Mouse (Mus musculus) kidney, adult 18-20 months (tissue): ENCODE data around the gene Neurl1a.

Source experiments
- DNase-seq: peaks from one replicate; pipeline ENCODE4 v3.0.0; 2021

Gene Neurl1a

DNA sequence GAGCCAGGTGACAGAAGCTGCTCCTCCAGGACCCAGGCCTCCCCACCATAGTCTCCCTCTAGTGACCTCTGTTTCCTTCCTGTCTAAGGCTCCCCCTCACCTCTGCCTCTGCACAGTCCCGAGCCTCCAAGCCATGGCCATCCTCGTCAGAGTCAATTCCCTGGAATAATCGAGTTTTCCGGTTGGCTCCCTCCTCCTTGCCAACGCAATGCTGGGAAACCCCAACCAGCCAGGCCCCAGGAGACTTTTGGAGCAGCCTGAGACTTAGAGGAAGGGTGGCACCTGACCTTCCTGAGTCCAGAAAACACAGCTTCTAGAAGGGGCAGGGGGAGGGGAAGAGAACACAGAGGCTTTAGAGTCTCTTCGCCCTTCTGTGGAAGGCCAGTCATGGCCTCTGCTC lies 72.3 kb downstream of the Neurl1a start:
- DNase-seq = no peak

DNA sequence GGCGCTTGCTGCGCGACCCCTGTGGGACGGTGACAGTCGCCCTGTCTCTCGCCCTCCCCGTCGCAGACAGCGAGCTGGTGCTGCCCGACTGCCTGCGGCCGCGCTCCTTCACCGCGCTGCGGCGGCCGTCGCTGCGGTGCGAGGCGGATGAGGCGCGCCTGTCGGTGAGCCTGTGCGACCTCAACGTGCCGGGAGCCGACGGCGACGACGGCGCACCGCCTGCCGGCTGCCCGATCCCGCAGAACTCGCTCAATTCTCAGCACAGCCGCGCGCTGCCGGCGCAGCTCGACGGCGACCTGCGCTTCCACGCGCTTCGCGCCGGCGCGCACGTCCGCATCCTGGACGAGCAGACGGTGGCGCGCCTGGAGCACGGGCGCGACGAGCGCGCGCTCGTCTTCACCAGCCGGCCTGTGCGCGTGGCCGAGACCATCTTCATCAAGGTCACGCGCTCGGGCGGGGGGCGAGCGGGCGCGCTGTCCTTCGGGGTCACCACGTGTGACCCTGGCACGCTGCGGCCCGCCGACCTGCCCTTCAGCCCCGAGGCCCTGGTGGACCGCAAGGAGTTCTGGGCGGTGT lies 74.5 kb downstream of the Neurl1a start:
- no peak for DNase-seq

DNA sequence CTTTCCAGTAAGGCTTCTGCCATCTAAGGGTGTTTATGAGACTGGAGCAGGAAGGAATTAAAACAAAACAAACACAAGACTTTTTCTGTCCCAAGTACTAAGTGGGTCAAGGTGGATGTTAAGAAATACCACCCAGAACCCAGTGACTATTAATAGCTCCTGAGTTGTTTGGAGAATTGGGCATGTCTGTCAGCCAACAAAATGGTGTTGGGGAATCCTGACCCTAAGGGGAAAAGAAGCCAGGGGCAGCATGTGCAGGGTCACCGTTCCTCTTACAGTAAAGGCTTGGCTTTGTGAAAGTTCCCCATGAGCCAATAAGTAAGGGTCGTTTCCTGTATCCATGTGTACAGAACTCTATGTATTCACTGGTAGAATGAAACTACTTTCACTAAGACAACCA lies 76.4 kb downstream of the Neurl1a start:
- DNase-seq = no peak

- DNase-seq = no peak
Observed at GRCm38 (mm10) chr19:47255919-47256318, 77.3 kb downstream of the Neurl1a start.

DNA sequence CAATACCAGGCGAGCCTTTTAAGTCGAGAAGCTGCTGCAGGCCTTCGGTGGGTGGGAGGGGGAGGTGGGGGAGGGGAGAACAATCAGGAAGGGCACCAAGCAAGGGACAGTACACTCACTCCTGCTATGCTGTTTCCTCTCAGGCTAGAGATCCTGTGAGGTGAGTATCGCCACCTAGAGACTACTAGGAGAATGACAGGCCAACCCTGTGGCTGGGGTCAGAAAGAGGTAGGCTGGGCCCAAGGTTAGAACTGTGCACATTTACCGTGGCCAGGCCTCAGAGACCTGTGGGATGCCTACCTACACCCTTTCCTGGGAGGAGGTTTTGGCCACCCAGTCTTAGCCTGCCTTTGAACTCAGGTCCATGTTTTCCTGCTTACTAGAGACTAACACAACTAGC lies 81.0 kb downstream of the Neurl1a start:
- peak; percentile 53 for DNase-seq

DNA sequence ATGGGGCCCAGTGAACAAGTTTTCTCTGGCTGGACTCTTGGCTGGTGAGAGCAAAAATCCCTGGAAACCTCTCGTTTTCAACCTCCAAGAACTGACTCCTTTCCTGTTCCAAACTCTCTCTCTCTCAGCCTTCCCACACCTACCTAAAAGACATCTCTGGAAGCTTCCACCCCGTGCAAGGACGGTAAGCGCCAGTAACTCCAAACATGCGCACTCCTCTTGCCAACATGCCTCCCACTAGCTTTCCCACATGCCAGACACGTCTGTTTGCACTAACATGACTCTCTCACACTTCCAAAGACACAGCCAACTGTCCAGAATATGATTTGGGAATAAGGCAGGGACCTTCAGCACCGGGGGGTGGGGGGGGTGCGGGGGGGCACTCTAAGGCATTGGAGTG lies 82.6 kb downstream of the Neurl1a start:
- DNase-seq = no peak

DNA sequence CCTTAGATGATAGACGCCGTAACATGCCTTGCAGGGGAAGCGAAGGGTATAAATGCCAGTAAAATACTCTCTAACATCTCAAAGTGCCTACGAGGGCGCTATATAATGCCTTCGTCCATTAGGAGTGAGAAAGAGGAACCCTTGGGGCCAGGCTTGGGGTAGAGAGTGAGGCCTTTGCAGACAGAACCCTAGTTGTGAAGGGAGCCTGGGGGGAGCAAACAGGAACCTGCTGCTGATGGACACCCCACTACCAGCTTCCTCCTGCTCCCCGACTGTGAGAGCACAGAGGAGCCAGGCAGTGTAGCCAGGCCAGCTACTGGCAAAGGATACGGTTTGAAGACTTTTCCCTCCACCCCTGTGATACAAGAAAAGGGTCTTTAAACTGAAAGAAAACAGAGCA lies 85.0 kb downstream of the Neurl1a start:
- no peak for DNase-seq

DNA sequence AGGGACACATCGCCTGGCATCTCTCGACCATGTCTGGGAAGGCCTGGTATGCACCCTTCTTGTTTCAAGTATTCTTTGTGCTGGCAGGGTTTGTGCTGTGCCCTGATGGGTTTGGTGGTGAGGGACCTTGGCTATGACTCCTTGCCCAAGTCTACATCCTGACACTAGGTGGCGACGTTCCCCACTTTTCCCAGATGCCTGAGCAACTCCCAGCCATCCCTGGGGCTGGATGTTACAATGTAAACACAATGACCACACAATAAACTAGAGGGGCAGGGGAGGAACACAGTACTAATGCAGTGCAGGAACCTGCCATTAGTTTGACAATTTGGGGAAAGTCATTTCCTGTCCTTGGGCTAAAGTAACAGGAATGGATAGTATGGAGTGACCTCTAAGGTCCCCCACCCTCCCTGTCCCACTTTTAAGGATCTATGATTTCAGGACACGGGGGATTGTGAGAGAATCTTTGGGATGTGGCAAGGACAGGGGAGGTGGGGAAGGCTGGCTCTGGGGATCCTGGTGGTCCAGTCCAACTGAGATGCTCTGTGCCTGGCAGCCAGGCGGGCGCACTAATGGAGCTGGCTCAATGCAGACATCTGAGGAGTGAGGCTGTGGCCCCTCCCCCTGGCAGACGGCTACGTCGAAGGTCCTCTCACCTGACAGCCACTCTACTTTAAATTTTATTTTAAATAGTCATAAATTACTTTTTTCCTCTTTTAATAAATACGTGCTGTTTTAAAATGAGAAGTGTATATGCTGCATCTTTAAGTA lies 85.9 kb downstream of the Neurl1a start:
- DNase-seq = peak; percentile 75

DNA sequence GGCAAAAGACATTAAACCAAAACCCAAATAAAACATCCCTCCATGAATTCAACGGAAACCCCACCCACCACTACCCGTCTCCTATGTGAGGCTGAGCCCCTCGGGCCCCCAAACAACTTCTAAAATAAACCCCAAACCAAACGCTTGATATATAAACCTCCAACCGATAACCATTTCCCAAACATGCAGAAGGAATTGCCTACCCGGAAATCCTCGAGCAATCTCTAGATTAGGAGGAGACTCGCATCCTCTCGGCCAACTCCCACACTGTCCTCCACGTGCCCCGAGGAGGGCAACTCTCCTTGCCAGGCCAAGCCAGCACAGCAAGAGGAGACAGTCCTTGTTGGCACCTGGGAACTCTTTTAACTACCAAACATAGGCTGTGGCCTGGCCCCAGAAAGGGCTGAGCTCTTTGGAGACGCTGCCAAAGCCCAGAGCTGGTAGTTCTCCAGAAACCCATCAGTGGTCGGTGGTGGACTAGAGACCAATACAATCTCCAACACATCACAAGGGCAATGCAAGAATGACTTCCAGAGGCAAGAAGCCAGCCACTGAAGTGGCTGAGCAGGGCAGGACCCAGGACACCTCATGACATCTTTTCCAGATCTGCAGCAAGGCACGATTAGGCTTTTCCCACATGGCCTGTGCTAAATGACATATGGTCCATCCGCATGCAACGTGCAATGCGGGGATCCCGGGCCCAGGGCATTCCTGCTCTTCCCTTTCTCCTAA lies 87.6 kb downstream of the Neurl1a start:
- no peak for DNase-seq

- no peak for DNase-seq
Observed at GRCm38 (mm10) chr19:47267066-47267465, 88.4 kb downstream of the Neurl1a start.

- no peak for DNase-seq
Observed at GRCm38 (mm10) chr19:47269729-47270128, 91.1 kb downstream of the Neurl1a start.

GRCm38 (mm10) chr19:47270520-47270919 lies 91.9 kb downstream of the Neurl1a start:
- DNase-seq = no peak

DNA sequence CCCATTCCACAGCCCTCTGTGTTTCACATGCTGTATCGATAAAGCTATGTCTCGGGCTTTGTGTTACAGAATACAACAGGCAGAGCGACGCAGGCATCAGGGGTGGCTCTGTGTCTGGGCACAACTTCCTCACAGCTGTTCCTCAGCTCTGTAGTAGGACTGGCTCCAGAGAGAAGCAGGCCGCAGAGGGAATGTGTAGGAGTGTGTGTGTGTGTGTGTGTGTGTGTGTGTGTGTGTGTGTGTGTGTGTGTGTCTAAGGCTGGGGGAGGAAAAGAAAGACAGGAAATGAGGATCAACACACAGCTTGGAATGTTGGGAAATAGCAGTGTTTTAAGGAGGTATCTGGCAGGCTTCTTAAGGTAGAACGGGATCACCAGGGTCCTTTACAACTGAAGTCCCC lies 98.1 kb downstream of the Neurl1a start:
- DNase-seq = no peak

GRCm38 (mm10) chr19:47279372-47279771 lies 100.8 kb downstream of the Neurl1a start:
- DNase-seq = no peak

DNA sequence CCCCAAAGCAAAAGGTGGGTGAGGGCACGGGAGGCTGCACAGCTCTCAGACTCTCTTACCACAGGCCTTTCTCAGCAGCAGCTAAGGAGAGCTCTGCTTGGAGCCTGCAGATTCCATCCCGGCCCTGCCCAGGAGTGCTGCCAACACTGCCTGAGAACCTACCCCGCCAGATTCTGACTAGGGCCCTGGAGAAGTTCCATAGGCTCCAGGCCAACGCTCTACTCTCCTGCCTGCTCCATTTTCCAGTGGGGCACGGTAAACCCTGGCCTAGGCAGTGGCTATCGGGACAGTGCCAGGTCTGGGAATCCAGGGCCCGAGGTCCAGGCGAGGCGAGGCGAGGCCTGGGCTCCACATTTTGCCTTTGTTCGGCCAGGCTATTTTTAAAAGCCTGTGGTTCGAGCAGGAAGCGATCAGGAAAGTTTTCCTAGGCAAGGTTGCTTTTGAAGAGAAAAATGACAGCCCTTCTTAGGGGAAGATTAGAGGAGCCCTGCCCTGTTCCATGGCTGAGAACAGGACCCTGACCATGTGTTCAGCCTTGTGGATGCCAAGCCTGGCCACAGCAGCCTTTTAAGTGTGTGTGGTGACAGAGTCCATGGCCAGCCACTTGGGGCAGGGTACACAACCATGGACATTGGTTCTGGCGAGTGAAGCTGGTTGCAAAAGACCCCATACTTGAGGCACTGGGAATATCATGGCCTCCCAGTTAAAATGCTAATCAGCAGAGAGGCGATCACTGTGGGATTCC lies 101.3 kb downstream of the Neurl1a start:
- peak; percentile 55 for DNase-seq

- no peak for DNase-seq
Observed at GRCm38 (mm10) chr19:47280894-47281293, 102.3 kb downstream of the Neurl1a start.

- no peak for DNase-seq
Observed at GRCm38 (mm10) chr19:47282050-47282454, 103.4 kb downstream of the Neurl1a start.

DNA sequence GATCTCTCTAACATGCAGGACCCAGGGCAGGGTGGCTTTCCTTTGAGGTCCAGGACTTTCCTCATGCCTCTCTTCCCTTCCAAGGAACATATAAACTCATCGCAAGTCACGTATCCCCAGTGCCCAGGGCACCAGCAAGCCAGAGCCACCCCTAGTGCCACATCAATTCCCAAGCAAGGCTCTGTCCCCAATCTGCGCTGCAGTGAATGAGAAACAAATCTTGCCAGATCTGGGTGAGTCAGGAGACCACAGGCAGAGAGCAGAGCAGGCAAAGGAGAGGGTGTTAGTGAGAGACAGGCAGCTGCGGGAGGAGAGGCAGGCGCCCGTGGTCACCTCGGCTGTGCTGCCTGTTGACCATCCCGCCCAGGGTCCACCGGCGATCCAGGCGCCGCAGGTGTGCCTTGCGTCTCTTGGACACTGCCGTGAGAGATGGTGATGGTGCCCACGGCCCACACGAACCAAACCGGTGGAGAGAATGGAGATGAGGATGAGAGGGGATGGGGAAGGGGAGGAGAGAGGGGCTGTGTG lies 104.1 kb downstream of the Neurl1a start:
- no peak for DNase-seq

- DNase-seq = no peak
Observed at GRCm38 (mm10) chr19:47285581-47285980, 107.0 kb downstream of the Neurl1a start.

- no peak for DNase-seq
Observed at GRCm38 (mm10) chr19:47286886-47287450, 108.3 kb downstream of the Neurl1a start.

GRCm38 (mm10) chr19:47291307-47292080 lies 112.9 kb downstream of the Neurl1a start:
- DNase-seq = no peak

- no peak for DNase-seq
Observed at GRCm38 (mm10) chr19:47292451-47292951, 113.9 kb downstream of the Neurl1a start.
